In genomic region chr12:84186950-84187349, GRCm38 (mm10) we compare ENCODE assay signal across 8 mouse cellular contexts. TPM values are rescaled to one million over a fixed set of nuclear protein-coding genes. Genes with fewer than 3 reads are reported as not detected.
DNase-seq lines count a peak whose midpoint lies in the region; ATAC-seq and TF ChIP-seq lines count a peak whose summit lies in the region.

No protein-coding gene starts in this region.

- WGBS in intestine, embryonic 16.5 days: 53% methylated on average over 5 of the region's 5 CpGs
- WGBS in midbrain, postnatal 0 days: 55% methylated on average over 5 of the region's 5 CpGs

- no peak for TF ChIP-seq CTCF in midbrain, postnatal 0 days (IDR thresholded peaks at IDR 0.05)

- H3K4me3 ChIP-seq in intestine, embryonic 16.5 days (ENCODE audit: low read length): no peak overlapping the region
- H3K4me3 ChIP-seq in midbrain, postnatal 0 days (ENCODE audit: low read depth, low read length): no peak overlapping the region

- no peaks in the 10 kb centered on the region for H3K9me3 ChIP-seq in intestine, embryonic 16.5 days (ENCODE audit: control insufficient read depth, low read length)
- H3K9me3 ChIP-seq in midbrain, postnatal 0 days (ENCODE audit: low read length): no peaks in the 10 kb centered on the region

- ATAC-seq in intestine, embryonic 16.5 days: no peak
- no peak for ATAC-seq in midbrain, postnatal 0 days (ENCODE audit: low FRiP score)

- peaks cover 8% of the 10 kb centered on the region for H3K36me3 ChIP-seq in intestine, embryonic 16.5 days (ENCODE audit: control insufficient read depth, insufficient read depth, low read length)
- H3K36me3 ChIP-seq in midbrain, postnatal 0 days (ENCODE audit: insufficient read depth, low read length): no peaks in the 10 kb centered on the region

- intact Hi-C loops in left cerebral cortex, postnatal 4 days (cut with DNase I): no loop called here
- intact Hi-C loops in left cerebral cortex, postnatal 36 days (cut with DNase I): no loop called here

- no peak overlapping the region for H3K4me2 ChIP-seq in intestine, embryonic 16.5 days (ENCODE audit: low read depth, low read length)
- H3K4me2 ChIP-seq in midbrain, postnatal 0 days (ENCODE audit: low read depth, low read length, poor library complexity, severe bottlenecking): no peak overlapping the region

- DNase-seq in left cerebral cortex, postnatal 4 days: peak; percentile 68
- no peak for DNase-seq in left cerebral cortex, adult 18-20 months (ENCODE audit: low spot score in 2 of 2)
- DNase-seq in cerebellum, postnatal 10 days: peak; percentile 71 to 78
- peak; percentile 70 for DNase-seq in midbrain, postnatal 0 days (ENCODE audit: low spot score)
- no peak for DNase-seq in spleen, adult 12 weeks (ENCODE audit: low spot score)
- no peak for DNase-seq in left cerebral cortex, postnatal 36 days (ENCODE audit: low spot score in 2 of 2)
- DNase-seq in layer of hippocampus, adult 18-20 months (ENCODE audit: low spot score in 2 of 2): no peak

- H3K4me1 ChIP-seq in intestine, embryonic 16.5 days (ENCODE audit: control insufficient read depth, insufficient read depth, low read length): peaks cover 62% of the 10 kb centered on the region
- H3K4me1 ChIP-seq in midbrain, postnatal 0 days (ENCODE audit: insufficient read depth, low read length): peaks cover 4% of the 10 kb centered on the region; the same call in 1 of the 2 replicates

- 0 out of 2 replicates have a peak overlapping the region, but pooled peaks have one; percentile 22 for H3K9ac ChIP-seq in intestine, embryonic 16.5 days (ENCODE audit: low read depth, low read length)
- no peak overlapping the region for H3K9ac ChIP-seq in midbrain, postnatal 0 days (replicated peaks; ENCODE audit: low read length, poor library complexity, severe bottlenecking)

- H3K27ac ChIP-seq in intestine, embryonic 16.5 days (ENCODE audit: low read length): peak overlapping the region; percentile 72
- H3K27ac ChIP-seq in midbrain, postnatal 0 days (ENCODE audit: low read depth, low read length): no peak overlapping the region

- H3K27me3 ChIP-seq in intestine, embryonic 16.5 days (replicated peaks; ENCODE audit: control insufficient read depth, insufficient read depth, low read length): no peaks in the 10 kb centered on the region
- no peaks in the 10 kb centered on the region for H3K27me3 ChIP-seq in midbrain, postnatal 0 days (ENCODE audit: insufficient read depth, low read length)

RNA-seq across cellular contexts. Expression of gene Elmsan1, which starts 31.7 kb away (rescaled TPM):
- total RNA-seq in left cerebral cortex, postnatal 4 days (2021): 10 to 100 TPM; 12.9 to 14.9 TPM
- total RNA-seq in left cerebral cortex, adult 18-20 months (2021): 10 to 100 TPM; 18.2 to 19.8 TPM
- polyA plus RNA-seq in intestine, embryonic 16.5 days (2015; fragmentation: Nextera tagmentation; extraction: Ambion mirVana): 6.3 and 6.7 TPM in 2 replicates
- 8.5 and 15.6 TPM in 2 replicates for total RNA-seq in midbrain, postnatal 0 days (2014; rRNA removed)
- polyA plus RNA-seq in midbrain, postnatal 0 days (2015; fragmentation: Nextera tagmentation; extraction: Ambion mirVana): 2.0 and 3.0 TPM in 2 replicates
- total RNA-seq in left cerebral cortex, postnatal 36 days (2021): 10 to 100 TPM; 17.2 to 18.5 TPM
- total RNA-seq in layer of hippocampus, adult 18-20 months (2021): 10 to 100 TPM; 26.9 to 31.3 TPM

RNA-seq across cellular contexts. Expression of gene Pnma1, which starts 38.7 kb away (rescaled TPM):
- total RNA-seq in left cerebral cortex, postnatal 4 days (2021): 10 to 100 TPM; 11.0 to 11.1 TPM
- 1 to 10 TPM; 4.2 to 6.9 TPM for total RNA-seq in left cerebral cortex, adult 18-20 months (2021)
- 0.34 and 0.67 TPM in 2 replicates for polyA plus RNA-seq in intestine, embryonic 16.5 days (2015; fragmentation: Nextera tagmentation; extraction: Ambion mirVana)
- total RNA-seq in midbrain, postnatal 0 days (2014; rRNA removed): 6.0 and 8.1 TPM in 2 replicates
- polyA plus RNA-seq in midbrain, postnatal 0 days (2015; fragmentation: Nextera tagmentation; extraction: Ambion mirVana): 8.2 and 8.9 TPM in 2 replicates
- 1 to 10 TPM; 3.6 to 6.0 TPM for total RNA-seq in left cerebral cortex, postnatal 36 days (2021)
- 1 to 10 TPM; 2.9 to 3.0 TPM for total RNA-seq in layer of hippocampus, adult 18-20 months (2021)

Comparison
In these comparisons a context has a peak if more than half of its experiments do, and no peak if none do; other contexts are left out.
1. DNase-seq: peak in left cerebral cortex, postnatal 4 days (single experiment), cerebellum, postnatal 10 days (2 of 2) and midbrain, postnatal 0 days (single experiment); none in left cerebral cortex, adult 18-20 months (0 of 2), spleen, adult 12 weeks (single experiment), left cerebral cortex, postnatal 36 days (0 of 2) and layer of hippocampus, adult 18-20 months (0 of 2).